Mouse (Mus musculus) hindbrain, embryonic 10.5 days (tissue): Measurements from ENCODE around the gene Thsd4. TPM values are rescaled to one million over a fixed set of nuclear protein-coding genes. Genes with fewer than 3 reads are reported as not detected.

Experiments
- DNase-seq: peaks from one replicate; pipeline ENCODE4 v3.0.0-alpha.2; 2017; ENCODE audit warnings: low spot score
- H3K27ac ChIP-seq: fragments of 300-500 bp; sonication (generic); 2 replicates; pipeline ENCODE4 v1.5.1; 2016; ENCODE audit warnings: mild to moderate bottlenecking, moderate library complexity
- H3K27me3 ChIP-seq: fragments of 300-500 bp; sonication (generic); 2 replicates; pipeline ENCODE4 v1.6.1; 2016; ENCODE audit warnings: mild to moderate bottlenecking; ENCODE audit not compliant: poor library complexity, insufficient read depth, severe bottlenecking
- H3K36me3 ChIP-seq: fragments of 300-500 bp; sonication (generic); 2 replicates; pipeline ENCODE4 v1.6.1; 2016; ENCODE audit warnings: mild to moderate bottlenecking, moderate library complexity
- H3K4me1 ChIP-seq: fragments of 300-500 bp; sonication (generic); replicated peaks from 2 replicates; pipeline ENCODE4 v1.6.1; 2016; ENCODE audit warnings: mild to moderate bottlenecking
- H3K4me3 ChIP-seq: fragments of 300-500 bp; sonication (generic); 2 replicates; pipeline ENCODE4 v1.5.1; 2016; ENCODE audit warnings: mild to moderate bottlenecking, moderate library complexity
- H3K9me3 ChIP-seq: fragments of 300-500 bp; sonication (generic); 2 replicates; pipeline ENCODE4 v1.6.1; 2016; ENCODE audit warnings: mild to moderate bottlenecking, moderate library complexity
- WGBS: fragments of 180-500 bp; shearing (Covaris S2); methylation state at CpG from one replicate; pipeline ENCODE4 v1.1.7; 2016; 5-methylcytosine and 5-hydroxymethylcytosine counted together
- polyA plus RNA-seq: library from polyadenylated mRNA; unstranded; fragments of >200 nt; fragmentation: Nextera tagmentation; extraction: Ambion mirVana; gene quantifications from 2 replicates; pipeline ENCODE4 v1.2.1, GENCODE M21; 2016

The Thsd4 gene
- polyA plus RNA-seq, 1 experiment from 2014 or later = 6.7 TPM

DNA sequence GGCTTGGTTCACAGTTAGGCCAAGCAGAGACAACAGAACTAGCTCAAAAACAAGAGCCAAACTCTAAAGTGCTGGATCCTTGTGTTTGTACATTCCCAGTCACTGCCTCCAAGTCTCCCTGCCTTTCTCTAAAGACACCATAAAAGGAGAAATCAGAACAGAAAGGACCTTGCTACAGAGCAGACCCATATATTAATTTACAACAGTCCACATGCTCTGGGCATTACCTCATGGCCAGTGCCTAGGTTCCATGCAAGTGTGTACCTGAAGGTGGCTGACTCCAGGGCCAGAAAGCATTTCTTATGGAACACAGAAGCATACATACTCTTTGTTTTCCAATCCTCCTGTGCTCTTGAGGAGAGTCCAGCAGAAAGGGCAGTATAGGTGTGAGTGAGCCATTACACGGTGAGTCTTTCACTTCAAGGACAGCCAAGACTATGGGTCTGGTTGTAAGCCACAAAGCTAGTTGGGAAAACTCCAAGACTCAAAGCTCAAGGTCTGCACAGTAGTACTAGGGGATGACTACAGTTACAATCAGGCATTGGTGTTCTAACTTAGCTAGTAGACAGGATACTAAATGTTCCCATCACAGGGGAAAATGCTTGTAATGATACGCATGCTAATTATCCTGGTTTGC lies 216.5 kb downstream of the Thsd4 start:
- H3K36me3 ChIP-seq = no peaks in the 10 kb centered on the region
- no peaks in the 10 kb centered on the region for H3K27me3 ChIP-seq
- no peak overlapping the region for H3K4me3 ChIP-seq
- peaks cover 18% of the 10 kb centered on the region for H3K4me1 ChIP-seq
- WGBS = 96% methylated on average over 2 of the region's 2 CpGs
- DNase-seq = no peak
- H3K27ac ChIP-seq = no peak overlapping the region
- peaks cover 10% of the 10 kb centered on the region; the same call in 1 of the 2 replicates for H3K9me3 ChIP-seq

DNA sequence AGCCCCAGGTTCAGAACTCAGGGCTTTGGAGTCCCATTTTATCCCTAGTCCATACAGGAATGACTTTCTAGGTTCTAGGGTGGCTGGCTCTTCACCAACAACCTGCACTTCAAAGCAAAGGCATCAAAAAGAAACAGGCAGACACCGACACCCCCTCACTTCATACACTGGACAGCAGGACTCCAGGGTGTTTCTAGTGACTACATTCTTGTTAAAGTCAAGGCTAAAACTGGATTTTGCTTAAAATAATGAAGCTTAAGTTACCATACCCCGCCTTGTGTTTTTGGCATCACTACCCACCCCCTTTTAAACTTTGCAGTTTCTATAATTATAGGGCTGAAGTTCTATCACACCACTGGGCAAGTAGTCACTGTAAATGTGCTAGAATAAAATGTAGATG lies 225.6 kb downstream of the Thsd4 start:
- WGBS = 90% methylated on average over 2 of the region's 2 CpGs

GRCm38 (mm10) chr9:60295199-60295598 lies 226.6 kb downstream of the Thsd4 start:
- no peak overlapping the region for H3K4me3 ChIP-seq
- no peak for DNase-seq
- WGBS = 65% methylated on average over 6 of the region's 6 CpGs
- no peak overlapping the region; the same call in 1 of the 2 replicates for H3K27ac ChIP-seq
- no peaks in the 10 kb centered on the region for H3K9me3 ChIP-seq
- H3K4me1 ChIP-seq = 0 out of 2 replicates have a peak, but pooled peaks cover 13% of the 10 kb centered on the region
- H3K36me3 ChIP-seq = no peaks in the 10 kb centered on the region
- no peaks in the 10 kb centered on the region for H3K27me3 ChIP-seq

More for the DNA sequence above, 225.6 kb downstream of the Thsd4 start:
- peaks cover 7% of the 10 kb centered on the region; the same call in 1 of the 2 replicates for H3K9me3 ChIP-seq
- no peaks in the 10 kb centered on the region for H3K36me3 ChIP-seq
- H3K27me3 ChIP-seq = no peaks in the 10 kb centered on the region
- H3K4me3 ChIP-seq = no peak overlapping the region
- H3K27ac ChIP-seq = no peak overlapping the region
- no peak for DNase-seq
- 0 out of 2 replicates have a peak, but pooled peaks cover 9% of the 10 kb centered on the region for H3K4me1 ChIP-seq

- Histone ChIP-seq H3K4me3 (no peak overlapping the region), H3K27ac (no peak overlapping the region), H3K36me3 (no peaks in the 10 kb centered on the region), H3K9me3 (no peaks in the 10 kb centered on the region), H3K27me3 (0 out of 2 replicates have a peak, but pooled peaks cover 6% of the 10 kb centered on the region), H3K4me1 (peaks cover 21% of the 10 kb centered on the region)
- DNase-seq = no peak
- 80% methylated on average over 6 of the region's 6 CpGs for WGBS
Measured at GRCm38 (mm10) chr9:60293129-60293528, 228.7 kb downstream of the Thsd4 start.

DNA sequence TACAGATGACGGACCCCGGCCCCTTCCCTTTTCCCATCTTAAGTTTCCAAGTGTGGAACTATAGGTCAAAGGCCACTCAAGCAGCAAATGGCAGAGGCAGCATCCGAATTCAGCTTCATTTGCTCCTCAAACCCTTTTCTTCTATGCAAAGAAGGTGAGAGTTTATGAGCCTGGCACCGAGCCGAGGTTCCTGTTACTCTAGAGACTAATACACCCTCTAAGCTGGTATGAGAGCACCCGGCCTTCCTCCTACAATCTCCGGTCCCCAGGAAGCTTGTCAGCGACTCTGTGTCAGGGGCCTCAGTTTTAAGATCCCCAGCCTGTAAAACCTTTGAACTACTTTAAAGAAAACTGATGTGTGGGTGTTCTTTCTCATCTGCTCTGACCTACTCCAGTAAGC lies 231.1 kb downstream of the Thsd4 start:
- no peak for DNase-seq
- Histone ChIP-seq H3K27me3 (0 out of 2 replicates have a peak, but pooled peaks cover 6% of the 10 kb centered on the region), H3K9me3 (no peaks in the 10 kb centered on the region), H3K4me1 (peaks cover 24% of the 10 kb centered on the region), H3K4me3 (no peak overlapping the region), H3K27ac (no peak overlapping the region), H3K36me3 (no peaks in the 10 kb centered on the region)
- 74% methylated on average over 8 of the region's 8 CpGs for whole genome bisulfite sequencing

GRCm38 (mm10) chr9:60288789-60289188 lies 233.1 kb downstream of the Thsd4 start:
- Histone ChIP-seq H3K4me1 (peaks cover 32% of the 10 kb centered on the region), H3K9me3 (no peaks in the 10 kb centered on the region), H3K36me3 (no peaks in the 10 kb centered on the region), H3K4me3 (no peak overlapping the region), H3K27ac (no peak overlapping the region), H3K27me3 (0 out of 2 replicates have a peak, but pooled peaks cover 6% of the 10 kb centered on the region)
- no peak for DNase-seq
- 78% methylated on average over 12 of the region's 12 CpGs for WGBS

GRCm38 (mm10) chr9:60286390-60286789 lies 235.5 kb downstream of the Thsd4 start:
- H3K4me1 ChIP-seq = peaks cover 33% of the 10 kb centered on the region
- DNase-seq = no peak
- no peaks in the 10 kb centered on the region for H3K36me3 ChIP-seq
- H3K9me3 ChIP-seq = no peaks in the 10 kb centered on the region
- no peak overlapping the region for H3K27ac ChIP-seq
- H3K4me3 ChIP-seq = no peak overlapping the region
- H3K27me3 ChIP-seq = 0 out of 2 replicates have a peak, but pooled peaks cover 8% of the 10 kb centered on the region
- WGBS = 84% methylated on average over 3 of the region's 3 CpGs

- Histone ChIP-seq H3K4me1 (peaks cover 39% of the 10 kb centered on the region), H3K36me3 (no peaks in the 10 kb centered on the region), H3K27me3 (0 out of 2 replicates have a peak, but pooled peaks cover 8% of the 10 kb centered on the region), H3K4me3 (no peak overlapping the region), H3K9me3 (no peaks in the 10 kb centered on the region), H3K27ac (no peak overlapping the region)
- no peak for DNase-seq
- 30% methylated on average over 3 of the region's 3 CpGs for WGBS
Measured at GRCm38 (mm10) chr9:60285047-60285462, 236.8 kb downstream of the Thsd4 start.

- no peak for DNase-seq
- Histone ChIP-seq H3K27me3 (0 out of 2 replicates have a peak, but pooled peaks cover 12% of the 10 kb centered on the region), H3K9me3 (no peaks in the 10 kb centered on the region), H3K4me3 (no peak overlapping the region), H3K27ac (no peak overlapping the region), H3K36me3 (no peaks in the 10 kb centered on the region), H3K4me1 (peaks cover 40% of the 10 kb centered on the region)
- 86% methylated on average over 1 of the region's 1 CpGs for WGBS
Measured at GRCm38 (mm10) chr9:60284318-60284717, 237.5 kb downstream of the Thsd4 start.

DNA sequence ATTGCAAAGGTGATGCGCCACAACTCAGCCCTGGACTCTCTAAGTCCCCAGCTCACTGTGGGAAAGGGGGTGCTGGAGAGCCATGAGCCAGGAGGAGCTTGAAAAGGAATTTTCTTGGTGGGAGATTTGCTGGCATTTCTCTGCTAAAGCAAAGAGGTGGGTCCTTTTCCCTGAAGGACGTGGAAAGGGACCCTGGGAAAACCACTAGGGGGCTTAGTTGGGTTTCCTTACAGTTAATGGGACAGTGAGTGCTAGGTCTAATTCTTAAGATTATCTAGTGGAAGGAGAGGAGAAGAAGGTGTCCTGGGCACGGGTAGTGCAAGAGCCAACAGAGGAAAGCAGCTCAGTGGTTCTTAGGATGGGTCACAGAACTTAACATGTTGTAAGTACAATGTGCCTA lies 238.3 kb downstream of the Thsd4 start:
- 64% methylated on average over 3 of the region's 3 CpGs for WGBS
- no peaks in the 10 kb centered on the region for H3K36me3 ChIP-seq
- no peak overlapping the region for H3K4me3 ChIP-seq
- H3K27ac ChIP-seq = no peak overlapping the region
- H3K9me3 ChIP-seq = no peaks in the 10 kb centered on the region
- H3K27me3 ChIP-seq = peaks cover 14% of the 10 kb centered on the region
- no peak for DNase-seq
- peaks cover 34% of the 10 kb centered on the region for H3K4me1 ChIP-seq

DNA sequence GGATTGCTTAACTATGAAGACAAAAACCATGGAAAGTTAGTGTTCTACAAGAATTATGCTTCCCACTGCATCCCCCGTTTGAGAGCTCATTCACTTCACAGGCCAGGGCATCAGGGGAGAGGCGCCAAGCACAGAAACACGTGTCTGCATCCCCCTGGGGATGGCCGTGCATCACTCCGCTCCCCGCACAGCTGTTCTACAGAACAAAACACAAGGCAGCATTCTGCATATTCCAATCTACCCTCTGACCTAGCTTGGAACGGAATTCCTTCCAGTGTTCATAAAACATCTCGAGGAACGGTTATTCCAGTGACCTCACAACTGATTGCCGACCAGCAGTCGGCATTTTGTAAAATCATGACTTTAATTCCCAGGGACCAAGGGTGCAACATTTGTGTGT lies 240.6 kb downstream of the Thsd4 start:
- DNase-seq = no peak
- Histone ChIP-seq H3K36me3 (no peaks in the 10 kb centered on the region), H3K27ac (no peak overlapping the region), H3K27me3 (peaks cover 31% of the 10 kb centered on the region), H3K4me1 (peaks cover 42% of the 10 kb centered on the region), H3K9me3 (no peaks in the 10 kb centered on the region), H3K4me3 (no peak overlapping the region)
- 68% methylated on average over 11 of the region's 11 CpGs for WGBS

GRCm38 (mm10) chr9:60280786-60281185 lies 241.1 kb downstream of the Thsd4 start:
- Histone ChIP-seq H3K4me1 (peaks cover 45% of the 10 kb centered on the region), H3K27me3 (peaks cover 31% of the 10 kb centered on the region)

DNA sequence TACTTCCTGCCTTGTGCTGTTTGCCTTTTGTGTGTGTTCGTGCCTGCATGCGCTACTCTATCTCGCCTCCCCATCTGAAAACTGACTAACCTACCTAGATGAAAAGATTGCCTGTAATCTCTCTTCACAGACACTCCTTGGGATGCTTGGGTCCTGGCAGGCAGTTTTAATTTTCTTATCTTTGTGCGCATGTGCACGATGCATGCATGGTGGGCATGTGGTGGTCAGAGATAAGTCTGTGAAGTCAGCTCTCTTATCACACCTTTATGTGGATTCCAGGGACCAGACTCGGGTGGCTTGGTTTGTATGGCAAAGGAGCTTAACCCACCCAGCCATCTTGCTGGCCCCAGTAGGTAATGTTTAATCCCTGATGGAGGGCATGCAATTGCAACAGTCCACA lies 242.3 kb downstream of the Thsd4 start:
- Histone ChIP-seq H3K4me1 (peaks cover 45% of the 10 kb centered on the region), H3K36me3 (no peaks in the 10 kb centered on the region), H3K27me3 (peaks cover 31% of the 10 kb centered on the region), H3K4me3 (no peak overlapping the region), H3K27ac (no peak overlapping the region), H3K9me3 (no peaks in the 10 kb centered on the region)
- DNase-seq = no peak
- 85% methylated on average over 6 of the region's 6 CpGs for WGBS

More at GRCm38 (mm10) chr9:60280786-60281185, 241.1 kb downstream of the Thsd4 start:
- no peak overlapping the region for H3K27ac ChIP-seq
- no peak for DNase-seq
- no peaks in the 10 kb centered on the region for H3K36me3 ChIP-seq
- WGBS = 89% methylated on average over 5 of the region's 5 CpGs
- no peak overlapping the region for H3K4me3 ChIP-seq
- no peaks in the 10 kb centered on the region for H3K9me3 ChIP-seq
